Mouse (Mus musculus): ENCODE data around the gene Ift81.

GRCm38 (mm10) chr5:122547810-122548209 is 66.5 kb downstream of the Ift81 start:
- TF ChIP-seq POLR2A (IDR thresholded peaks at IDR 0.05; ENCODE audit: insufficient read length, low read depth) (no peak), TCF3 (IDR thresholded peaks at IDR 0.05; ENCODE audit: insufficient read length, low read depth) (no peak), CEBPB (IDR thresholded peaks at IDR 0.05; ENCODE audit: insufficient read depth, poor library complexity, severe bottlenecking) (no peak)
